Mouse (Mus musculus) right cerebral cortex, postnatal 14 days (tissue): ENCODE measurements around the gene C3ar1.

Experiments
- DNase-seq: peaks from one replicate; pipeline ENCODE4 v3.0.0; 2022

The C3ar1 gene

GRCm38 (mm10) chr6:122825923-122826742 is 29.8 kb downstream of the C3ar1 start:
- DNase-seq = peak; percentile 79

GRCm38 (mm10) chr6:122825166-122825565 is 30.8 kb downstream of the C3ar1 start:
- no peak for DNase-seq

- no peak for DNase-seq
Observed at GRCm38 (mm10) chr6:122824086-122824485, 31.9 kb downstream of the C3ar1 start.

- DNase-seq = no peak
Observed at GRCm38 (mm10) chr6:122821822-122822221, 34.1 kb downstream of the C3ar1 start.

GRCm38 (mm10) chr6:122820799-122821650 is 34.9 kb downstream of the C3ar1 start:
- no peak for DNase-seq

- DNase-seq = no peak
Observed at GRCm38 (mm10) chr6:122820071-122820798, 35.7 kb downstream of the C3ar1 start.

GRCm38 (mm10) chr6:122819306-122820070 is 36.5 kb downstream of the C3ar1 start, which contains the start of gene Foxj2:
Foxj2 (plus strand) TSS chr6:122819914.
- DNase-seq = peak; percentile 67

- no peak for DNase-seq
Observed at GRCm38 (mm10) chr6:122813640-122814039, 42.3 kb downstream of the C3ar1 start.

GRCm38 (mm10) chr6:122812716-122813115 is 43.2 kb downstream of the C3ar1 start:
- no peak for DNase-seq

- DNase-seq = no peak
Observed at GRCm38 (mm10) chr6:122811771-122812600, 44.0 kb downstream of the C3ar1 start.

- peak; percentile 89 for DNase-seq
Observed at GRCm38 (mm10) chr6:122811280-122811652, 44.7 kb downstream of the C3ar1 start.

- DNase-seq = peak; percentile 96
Observed at GRCm38 (mm10) chr6:122810615-122811279, 45.2 kb downstream of the C3ar1 start.

GRCm38 (mm10) chr6:122810022-122810614 is 45.8 kb downstream of the C3ar1 start:
- no peak for DNase-seq

- peak; percentile 77 for DNase-seq
Observed at GRCm38 (mm10) chr6:122804418-122804817, 51.5 kb downstream of the C3ar1 start.

- peak; percentile 42 for DNase-seq
Observed at GRCm38 (mm10) chr6:122801801-122802514, 54.0 kb downstream of the C3ar1 start.

- DNase-seq = peak; percentile 46
Observed at GRCm38 (mm10) chr6:122801301-122801800, 54.6 kb downstream of the C3ar1 start, which contains the start of gene Slc2a3. Slc2a3 (minus strand) TSS chr6:122801640.

- no peak for DNase-seq
Observed at GRCm38 (mm10) chr6:122800640-122801300, 55.2 kb downstream of the C3ar1 start.
